Mouse (Mus musculus) left cerebral cortex, postnatal 14 days (tissue): ENCODE data around the gene Rbmx. TPM values are rescaled to one million over a fixed set of nuclear protein-coding genes. Genes with fewer than 3 reads are reported as not detected.

ENCODE experiments used
- DNase-seq, 2 experiments: peaks; one replicate each; pipeline ENCODE4 v3.0.0; 2021 to 2022; ENCODE audit warnings: low spot score in 2 of 2, mixed read lengths in 1 of 2
- intact Hi-C: fragments of 180-260 bp; cut with DNase I; formaldehyde crosslinking; loops from one replicate; pipeline ENCODE4 v1.15.1; 2025
- total RNA-seq, 2 experiments: library from RNA; stranded (reverse); gene quantifications; 2 replicates each; pipeline ENCODE4 v1.2.3; 2021

Gene Rbmx
- total RNA-seq, 2 experiments from 2014 or later: 42.9 to 46.7 TPM

DNA sequence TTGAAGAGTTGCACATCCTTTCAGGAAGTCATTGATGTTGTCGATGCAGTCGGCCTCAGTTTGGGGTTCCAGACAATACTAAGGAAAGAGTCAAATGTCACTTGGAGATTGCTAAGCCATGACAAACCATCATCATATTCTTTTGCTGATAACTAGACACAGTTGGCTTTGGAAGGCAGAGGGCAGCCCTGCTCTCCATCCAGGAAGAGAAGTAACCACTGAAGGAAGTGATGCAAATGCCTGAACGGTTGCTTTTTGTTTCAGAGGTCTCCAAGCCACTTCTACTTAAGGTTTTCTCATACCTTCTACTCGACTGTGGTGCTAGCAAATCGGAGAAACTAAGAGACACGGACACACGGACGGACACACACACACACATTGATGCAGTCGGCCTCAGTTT, 55.9 kb downstream of the Rbmx start:
- no peak for DNase-seq
- intact Hi-C loops: no loop called here

DNA sequence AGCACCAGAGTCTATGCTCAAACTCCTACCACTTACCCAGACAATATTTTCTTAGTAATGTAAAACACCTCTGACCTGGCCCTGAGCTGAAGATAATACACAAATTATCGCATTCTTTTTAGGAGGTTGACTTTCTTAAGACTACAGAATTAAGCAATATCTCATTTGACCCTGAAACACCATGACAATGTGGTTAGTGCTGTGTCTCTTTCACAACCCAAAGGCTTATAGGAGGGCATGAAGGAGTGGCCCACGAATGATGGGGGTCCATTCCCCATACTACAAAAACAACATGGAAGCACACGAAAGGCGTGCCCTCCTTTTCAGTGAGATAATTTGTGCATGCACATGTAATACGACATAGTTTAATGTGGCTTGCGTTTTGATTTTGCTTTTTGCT, 57.5 kb downstream of the Rbmx start:
- no peak for DNase-seq
- intact Hi-C loops: no loop called here

Other genes with a start within 250 kb of the Rbmx start
- not detected for gene Cd40lg, start 180.9 kb downstream of the Rbmx start, total RNA-seq
- 10 to 100 TPM in 1 of 2 experiments, 1 to 10 TPM in 1; 10.0 to 12.9 TPM for gene Arhgef6, start 54.3 kb downstream of the Rbmx start, total RNA-seq
- gene Gm364, start 16.1 kb upstream of the Rbmx start, total RNA-seq: not detected
- gene Gpr101, start 110.7 kb upstream of the Rbmx start, total RNA-seq: 1 to 10 TPM; 1.9 to 5.7 TPM